Mouse (Mus musculus): Measurements from ENCODE around the gene Prss23.

DNA sequence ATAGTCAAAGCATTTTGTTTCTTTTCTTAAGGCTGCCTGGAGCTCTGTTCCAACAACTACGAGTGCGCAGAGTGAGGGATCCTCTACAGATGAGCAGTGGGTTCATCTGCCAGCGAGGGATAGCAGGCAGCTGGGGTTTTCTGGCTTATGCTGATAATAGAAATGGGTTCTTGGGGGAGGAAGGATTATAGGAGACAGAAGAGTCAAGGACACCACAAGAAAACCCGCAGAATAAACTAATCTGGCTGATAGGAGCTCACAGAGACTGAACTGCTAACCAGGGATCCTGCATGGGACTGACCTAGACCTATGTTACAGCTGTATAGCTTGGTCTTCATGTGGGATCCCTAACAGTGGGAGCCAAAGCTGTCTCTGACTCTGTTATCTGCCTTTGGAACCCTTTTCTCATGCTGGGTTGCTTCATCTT is 456 bp upstream of the Prss23 start:
- TF ChIP-seq MAX (IDR thresholded peaks at IDR 0.05; ENCODE audit: low read length): no peak
- TF ChIP-seq E2F4 (IDR thresholded peaks at IDR 0.05; ENCODE audit: insufficient replicate concordance, low read depth, low read length): no peak
- no peak for TF ChIP-seq CTCF (conservative IDR thresholded peaks at IDR 0.05 in 1 of 2, IDR thresholded peaks at IDR 0.05 in 1 of 2; ENCODE audit: low read depth in 2 of 2, low read length in 2 of 2)
- no peak for TF ChIP-seq ELF1 (IDR thresholded peaks at IDR 0.05; ENCODE audit: low read depth, low read length)
- TF ChIP-seq SIN3A (IDR thresholded peaks at IDR 0.05; ENCODE audit: low read length): no peak
- no peak for TF ChIP-seq TBP (conservative IDR thresholded peaks at IDR 0.05; ENCODE audit: low read depth, low read length)
- TF ChIP-seq POLR2A (IDR thresholded peaks at IDR 0.05; ENCODE audit: low read depth, low read length): no peak
- no peak for TF ChIP-seq ZNF384 (IDR thresholded peaks at IDR 0.05; ENCODE audit: low read depth, low read length)
